Mouse (Mus musculus) heart, postnatal 0 days (tissue): ENCODE measurements around the gene Baz2b.

Experiments used
- CTCF ChIP-seq: IDR thresholded peaks from 2 replicates; pipeline ENCODE4 v1.5.1; 2016; ENCODE audit warnings: antibody characterized with exemption, control low read depth, low read depth
- EP300 ChIP-seq: IDR thresholded peaks from 2 replicates; pipeline ENCODE4 v1.6.1; 2016; ENCODE audit warnings: antibody characterized with exemption, low read depth

GRCm38 (mm10) chr2:60204162-60204561 is 5.5 kb downstream of the Baz2b start:
- TF ChIP-seq EP300, result no peak
- TF ChIP-seq CTCF, result no peak
